Mouse (Mus musculus) heart, adult 2 months (tissue): Measurements from ENCODE around the gene Kazald1.

Source experiments
- CTCF ChIP-seq: fragments of 200-600 bp; IDR thresholded peaks from 2 replicates; pipeline ENCODE4 v1.8.1; 2022; ENCODE audit warnings: antibody characterized with exemption, mild to moderate bottlenecking, moderate library complexity
- EP300 ChIP-seq: fragments of 200-500 bp; IDR thresholded peaks from 2 replicates; pipeline ENCODE4 v1.6.1; 2011; ENCODE audit warnings: low read depth, low read length, control low read depth; ENCODE audit not compliant: insufficient read depth
- POLR2A ChIP-seq: fragments of 200-500 bp; IDR thresholded peaks from 2 replicates; pipeline ENCODE4 v1.6.1; 2011; ENCODE audit warnings: mild to moderate bottlenecking, low read depth, low read length, control low read depth; ENCODE audit not compliant: insufficient read depth

DNA sequence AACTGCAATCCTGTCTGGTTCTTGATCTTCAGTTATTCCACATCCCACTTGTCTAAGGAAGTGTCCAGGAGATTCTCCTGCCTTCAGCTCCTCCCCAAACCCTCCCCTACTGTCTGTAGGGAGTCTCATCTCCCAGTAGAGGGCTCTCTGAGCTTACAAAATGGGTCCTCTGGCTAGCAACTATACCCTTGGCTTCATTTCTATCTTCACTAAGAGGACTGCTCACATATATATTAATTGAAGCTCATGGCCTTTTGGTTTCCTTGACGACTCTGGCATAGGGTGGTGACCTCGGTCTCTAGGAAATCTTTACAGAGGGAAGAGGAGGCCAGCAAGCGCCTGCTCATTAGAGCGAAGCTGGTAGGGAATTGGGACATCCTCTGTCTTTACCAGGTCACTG, 18.7 kb upstream of the Kazald1 start:
- TF ChIP-seq POLR2A (no peak), CTCF (peak; percentile 82), EP300 (no peak)
